Mouse (Mus musculus) liver, adult 2 months (tissue): ENCODE measurements at regions not wholly inside any gene's neighbourhood (a gene's known extent, or its start where the extent isn't known, plus 50 kb on each side); places are given as distances from the start of the nearest gene placed in this dataset.
A peak's percentile ranks its signal among the peaks of the same experiment; 100 is the strongest.

ENCODE experiments used
- DNase-seq: peaks from one replicate; pipeline ENCODE4 v3.0.0-alpha.2; 2011; ENCODE audit warnings: low read depth, low spot score; ENCODE audit errors: extremely low read depth
- H3K27ac ChIP-seq: fragments of 200-500 bp; replicated peaks from 2 replicates; pipeline ENCODE4 v1.5.1; 2012; ENCODE audit warnings: low read depth, mild to moderate bottlenecking, control low read depth, inconsistent platforms, low read length; ENCODE audit not compliant: insufficient read depth
- H3K27me3 ChIP-seq: fragments of 200-500 bp; 2 replicates; pipeline ENCODE4 v1.6.1; 2012; ENCODE audit warnings: mild to moderate bottlenecking, moderate library complexity, low read length, inconsistent platforms; ENCODE audit not compliant: control insufficient read depth, insufficient read depth
- H3K36me3 ChIP-seq: fragments of 200-500 bp; 2 replicates; pipeline ENCODE4 v1.6.1; 2012; ENCODE audit warnings: low read length, inconsistent platforms; ENCODE audit not compliant: control insufficient read depth, insufficient read depth
- H3K4me1 ChIP-seq: fragments of 200-500 bp; 2 replicates; pipeline ENCODE4 v1.6.1; 2011; ENCODE audit warnings: low read length; ENCODE audit not compliant: control insufficient read depth, insufficient read depth
- H3K4me3 ChIP-seq: fragments of 200-500 bp; 2 replicates; pipeline ENCODE4 v1.5.1; 2011; ENCODE audit warnings: low read depth, mild to moderate bottlenecking, control low read depth, low read length, moderate library complexity; ENCODE audit not compliant: insufficient read depth
- H3K79me2 ChIP-seq: fragments of 200-500 bp; 2 replicates; pipeline ENCODE4 v1.6.1; 2012; ENCODE audit warnings: inconsistent platforms, mild to moderate bottlenecking, low read length, moderate library complexity; ENCODE audit not compliant: control insufficient read depth, insufficient read depth
- H3K9ac ChIP-seq: fragments of 200-500 bp; 2 replicates; pipeline ENCODE4 v1.6.1; 2012; ENCODE audit warnings: low read depth, mild to moderate bottlenecking, control low read depth, inconsistent platforms, low read length
- CTCF ChIP-seq: fragments of 200-500 bp; IDR thresholded peaks from 2 replicates; pipeline ENCODE4 v1.5.1; 2011; ENCODE audit warnings: low read depth, low read length, control low read depth
- POLR2A ChIP-seq: fragments of 200-500 bp; IDR thresholded peaks from 2 replicates; pipeline ENCODE4 v1.6.1; 2011; ENCODE audit warnings: low read length, control low read depth; ENCODE audit not compliant: insufficient read depth; ENCODE audit errors: extremely low read depth
- WGBS: fragments of 180-500 bp; shearing (Covaris S2); methylation state at CpG from one replicate; pipeline ENCODE4 v1.1.7; 2018; 5-methylcytosine and 5-hydroxymethylcytosine counted together

- H3K27me3 ChIP-seq, result no peaks in the 10 kb centered on the region
- no peak overlapping the region for H3K27ac ChIP-seq
- no peak for DNase-seq
- no peak overlapping the region for H3K4me3 ChIP-seq
- WGBS, result 30% methylated on average over 20 of the region's 20 CpGs
- no peaks in the 10 kb centered on the region for H3K79me2 ChIP-seq
- no peak overlapping the region for H3K9ac ChIP-seq
- no peaks in the 10 kb centered on the region for H3K4me1 ChIP-seq
- no peak for TF ChIP-seq CTCF
- TF ChIP-seq POLR2A, result no peak
- no peaks in the 10 kb centered on the region for H3K36me3 ChIP-seq
Measured at GRCm38 (mm10) chr8:9152313-9152925, 462.1 kb upstream of the Arglu1 start.

- H3K79me2 ChIP-seq, result no peaks in the 10 kb centered on the region
- TF ChIP-seq CTCF, result no peak
- no peak for TF ChIP-seq POLR2A
- H3K4me3 ChIP-seq, result no peak overlapping the region
- no peak overlapping the region for H3K27ac ChIP-seq
- WGBS, result 78% methylated on average over 3 of the region's 3 CpGs
- no peaks in the 10 kb centered on the region for H3K36me3 ChIP-seq
- no peaks in the 10 kb centered on the region for H3K4me1 ChIP-seq
- no peak for DNase-seq
- no peak overlapping the region for H3K9ac ChIP-seq
- no peaks in the 10 kb centered on the region for H3K27me3 ChIP-seq
Measured at GRCm38 (mm10) chr8:9144362-9144761, 454.0 kb upstream of the Arglu1 start.

GRCm38 (mm10) chr8:9139781-9140180 lies 449.5 kb upstream of the Arglu1 start:
- 74% methylated on average over 3 of the region's 3 CpGs for WGBS
- Histone ChIP-seq H3K79me2 (no peaks in the 10 kb centered on the region), H3K9ac (no peak overlapping the region), H3K36me3 (no peaks in the 10 kb centered on the region), H3K4me3 (no peak overlapping the region), H3K27me3 (no peaks in the 10 kb centered on the region), H3K4me1 (no peaks in the 10 kb centered on the region), H3K27ac (no peak overlapping the region)
- TF ChIP-seq POLR2A, result no peak
- DNase-seq, result no peak

- TF ChIP-seq CTCF, result no peak
- no peak for TF ChIP-seq POLR2A
- H3K4me3 ChIP-seq, result no peak overlapping the region
- no peaks in the 10 kb centered on the region for H3K4me1 ChIP-seq
- DNase-seq, result peak; percentile 1
- no peaks in the 10 kb centered on the region for H3K27me3 ChIP-seq
- no peak overlapping the region for H3K27ac ChIP-seq
- no peak overlapping the region for H3K9ac ChIP-seq
- H3K79me2 ChIP-seq, result no peaks in the 10 kb centered on the region
- WGBS, result 71% methylated on average over 3 of the region's 3 CpGs
- no peaks in the 10 kb centered on the region for H3K36me3 ChIP-seq
Measured at GRCm38 (mm10) chr8:9139059-9139620, 448.8 kb upstream of the Arglu1 start.

- no peaks in the 10 kb centered on the region for H3K79me2 ChIP-seq
- H3K27me3 ChIP-seq, result no peaks in the 10 kb centered on the region
- no peak for DNase-seq
- H3K27ac ChIP-seq, result no peak overlapping the region
- H3K4me1 ChIP-seq, result no peaks in the 10 kb centered on the region
- TF ChIP-seq CTCF (no peak), POLR2A (no peak)
- H3K9ac ChIP-seq, result no peak overlapping the region
- H3K36me3 ChIP-seq, result no peaks in the 10 kb centered on the region
- no peak overlapping the region for H3K4me3 ChIP-seq
- WGBS, result 73% methylated on average over 7 of the region's 7 CpGs
Measured at GRCm38 (mm10) chr8:9133758-9134157, 443.4 kb upstream of the Arglu1 start.

- TF ChIP-seq POLR2A (no peak), CTCF (no peak)
- no peaks in the 10 kb centered on the region for H3K27me3 ChIP-seq
- DNase-seq, result no peak
- H3K27ac ChIP-seq, result no peak overlapping the region
- H3K36me3 ChIP-seq, result no peaks in the 10 kb centered on the region
- no peaks in the 10 kb centered on the region for H3K4me1 ChIP-seq
- no peak overlapping the region for H3K4me3 ChIP-seq
- no peaks in the 10 kb centered on the region for H3K79me2 ChIP-seq
- no peak overlapping the region for H3K9ac ChIP-seq
- WGBS, result 76% methylated on average over 5 of the region's 5 CpGs
Measured at GRCm38 (mm10) chr8:9132612-9133218, 442.4 kb upstream of the Arglu1 start.
